Comparison of ENCODE assay signal across 18 mouse cellular contexts in genomic region chr1:186905942-186906341, GRCm38 (mm10).
DNase-seq lines count a peak whose midpoint lies in the region; TF ChIP-seq lines count a peak whose summit lies in the region.
"Had no signal": no experiment of that assay in that cellular context is flagged by ENCODE, and none has a peak within 500 bp of the region (broad histone marks: within the 10 kb centered on the region; RNA-seq: fewer than 3 reads in every experiment).

No protein-coding gene starts in this region.

- peak; percentile 71 for TF ChIP-seq EP300 in CH12.LX (IDR thresholded peaks at IDR 0.05; ENCODE audit: low read length)

- H3K9me3 ChIP-seq in CH12.LX (replicated peaks; ENCODE audit: low read length) = no peaks in the 10 kb centered on the region

- no peak for TF ChIP-seq CTCF in CH12.LX (conservative IDR thresholded peaks at IDR 0.05 in 1 of 2, IDR thresholded peaks at IDR 0.05 in 1 of 2; ENCODE audit: low read depth in 2 of 2, low read length in 2 of 2)

- peak overlapping the region; percentile 42; the same call in 1 of the 2 replicates for H3K27ac ChIP-seq in CH12.LX (ENCODE audit: insufficient read depth, low read depth)

- peaks cover 0 to 61% of the 10 kb centered on the region in 2 experiments; a peak in 2 of 4 replicates for H3K4me1 ChIP-seq in CH12.LX (ENCODE audit: control insufficient read depth in 1 of 2, insufficient read depth in 2 of 2)

- DNase-seq in A20 (ENCODE audit: low read depth, low spot score) (peak; percentile 90), CH12.LX (ENCODE audit: extremely low read depth) (peak; percentile 68)
- DNase-seq in gastrocnemius, postnatal 10 days = no peak
- DNase-seq in heart, adult 11 months = no peak
- DNase-seq: adrenal gland, adult 2 months; adrenal gland, adult 8-10 months; adrenal gland, postnatal 10 days; adrenal gland, postnatal 14 days; adrenal gland, postnatal 25 days; adrenal gland, postnatal 36 days; B cell, adult 2 months; cerebellum, adult 11 months; cerebellum, adult 11-12 months; cerebellum, adult 18-20 months; cerebellum, adult 2 months; cerebellum, adult 8-10 months had no signal

- dilution Hi-C loops in CH12.LX (cut with MboI; ENCODE audit: extremely low pct_ligation_motif_present, extremely low pct_unique_long_range_greater_than_20kb, low sequenced_read_pairs) = no loop called here

- in situ Hi-C loops in CH12.LX (cut with MboI; ENCODE audit: low pct_ligation_motif_present, low pct_unique_long_range_greater_than_20kb, low sequenced_read_pairs) = no loop called here

- no peak overlapping the region for H3K9ac ChIP-seq in CH12.LX (ENCODE audit: insufficient read depth, low read depth)

- H3K27me3 ChIP-seq in CH12.LX (replicated peaks) = no peaks in the 10 kb centered on the region
- H3K27me3 ChIP-seq: Patski had no signal

- no peak for TF ChIP-seq POLR2A in CH12.LX (IDR thresholded peaks at IDR 0.05; ENCODE audit: low read depth, low read length)

- H3K4me2 ChIP-seq in CH12.LX (ENCODE audit: insufficient read depth, low read depth, poor library complexity, severe bottlenecking) = no peak overlapping the region

- H3K36me3 ChIP-seq in CH12.LX (replicated peaks in 1 of 2; ENCODE audit: control insufficient read depth in 1 of 2, insufficient read depth in 1 of 2, low read length in 1 of 2) = no peaks in the 10 kb centered on the region
- H3K36me3 ChIP-seq: G1E had no signal

- H3K4me3 ChIP-seq in CH12.LX (replicated peaks in 1 of 3; ENCODE audit: low read depth in 2 of 3, low read length in 2 of 3, poor library complexity in 1 of 3) = no peak overlapping the region

- no peak for TF ChIP-seq RAD21 in CH12.LX (IDR thresholded peaks at IDR 0.05; ENCODE audit: low read depth, low read length)

- H3K79me2 ChIP-seq in CH12.LX (replicated peaks; ENCODE audit: control insufficient read depth, extremely low read depth, insufficient read depth, poor library complexity, severe bottlenecking) = no peaks in the 10 kb centered on the region

TF ChIP-seq in CH12.LX, 34 proteins besides CTCF, POLR2A, EP300 and RAD21:
- TF ChIP-seq PAX5 (IDR thresholded peaks at IDR 0.05; ENCODE audit: low read length) = no peak
- TF ChIP-seq TBP (conservative IDR thresholded peaks at IDR 0.05; ENCODE audit: low read depth, low read length) = no peak
- 0 out of 2 replicates have a peak, but pooled peaks have one; percentile 36 for TF ChIP-seq RCOR1 (conservative IDR thresholded peaks at IDR 0.05; ENCODE audit: low read depth, low read length)
- peak; percentile 68 for TF ChIP-seq MAX (IDR thresholded peaks at IDR 0.05; ENCODE audit: low read length)
- TF ChIP-seq USF2 (conservative IDR thresholded peaks at IDR 0.05; ENCODE audit: low read depth, low read length) = no peak
- peak; percentile 39; the same call in 1 of the 2 replicates for TF ChIP-seq SIN3A (IDR thresholded peaks at IDR 0.05; ENCODE audit: low read length)
- no peak for TF ChIP-seq UBTF (IDR thresholded peaks at IDR 0.05; ENCODE audit: low read depth, low read length)
- TF ChIP-seq TCF12 (IDR thresholded peaks at IDR 0.05; ENCODE audit: low read depth, low read length) = peak; percentile 46; the same call in 1 of the 2 replicates
- peak; percentile 82 for TF ChIP-seq ETS1 (conservative IDR thresholded peaks at IDR 0.05; ENCODE audit: low read depth, low read length)
- 0 out of 2 replicates have a peak, but pooled peaks have one; percentile 17 for TF ChIP-seq KAT2A (IDR thresholded peaks at IDR 0.05; ENCODE audit: insufficient replicate concordance, low read length)
- peak; percentile 38; the same call in 1 of the 2 replicates for TF ChIP-seq IRF4 (IDR thresholded peaks at IDR 0.05; ENCODE audit: low read depth, low read length)
- TF ChIP-seq MAZ (IDR thresholded peaks at IDR 0.05; ENCODE audit: low read depth, low read length) = no peak
- TF ChIP-seq MAFK (IDR thresholded peaks at IDR 0.05; ENCODE audit: insufficient replicate concordance, low read length) = no peak
- 0 out of 2 replicates have a peak, but pooled peaks have one; percentile 36 for TF ChIP-seq E2F4 (IDR thresholded peaks at IDR 0.05; ENCODE audit: insufficient replicate concordance, low read depth, low read length)
- TF ChIP-seq NELFE (IDR thresholded peaks at IDR 0.05; ENCODE audit: low read depth, low read length) = no peak
- TF ChIP-seq MEF2A (IDR thresholded peaks at IDR 0.05; ENCODE audit: borderline replicate concordance, low read depth, low read length) = peak; percentile 74
- 0 out of 2 replicates have a peak, but pooled peaks have one; percentile 27 for TF ChIP-seq CHD2 (IDR thresholded peaks at IDR 0.05; ENCODE audit: low read length)
- TF ChIP-seq ZKSCAN1 (IDR thresholded peaks at IDR 0.05; ENCODE audit: borderline replicate concordance, low read depth, low read length) = no peak
- no peak; the same call in 1 of the 2 replicates for TF ChIP-seq MYC (IDR thresholded peaks at IDR 0.05; ENCODE audit: low read depth, low read length)
- peak; percentile 79 for TF ChIP-seq BHLHE40 (IDR thresholded peaks at IDR 0.05; ENCODE audit: low read depth, low read length)
- TF ChIP-seq MXI1 (IDR thresholded peaks at IDR 0.05; ENCODE audit: low read depth, low read length) = no peak
TF ChIP-seq in CH12.LX: peak in this region for 11.

Comparison
In these comparisons a context has a peak if more than half of its experiments do, and no peak if none do; other contexts are left out.
1. DNase-seq: peak in A20 (single experiment) and CH12.LX (single experiment); none in gastrocnemius, postnatal 10 days (single experiment) and heart, adult 11 months (single experiment).